Mouse (Mus musculus): ENCODE data around the gene Susd4.

DNA sequence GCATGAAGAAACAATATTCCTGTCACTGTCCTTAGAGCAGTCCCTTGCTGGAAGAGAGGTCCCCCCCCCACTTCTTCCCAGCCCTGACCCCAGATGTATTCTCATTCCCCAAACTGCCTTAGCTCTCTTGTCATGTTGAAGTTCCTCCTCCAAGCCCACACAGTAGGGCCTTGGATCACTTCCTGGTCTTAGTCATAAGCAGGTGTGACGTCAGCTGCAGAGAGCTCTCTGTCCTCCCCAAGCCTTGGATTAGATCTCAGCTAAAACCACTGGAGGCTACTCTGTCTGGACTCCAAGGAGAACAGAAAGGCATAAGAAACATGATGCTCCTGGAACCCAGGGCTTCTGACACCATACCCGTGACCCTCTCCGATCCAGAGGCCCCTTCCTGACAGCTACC, 104.2 kb downstream of the Susd4 start:
- TF ChIP-seq CTCF (IDR thresholded peaks at IDR 0.05; ENCODE audit: low read depth, low read length) (no peak), POLR2A (IDR thresholded peaks at IDR 0.05; ENCODE audit: extremely low read depth, insufficient read depth, low read length) (no peak)
